Mouse (Mus musculus) spleen, adult 2 months (tissue): Measurements from ENCODE around the gene Plcxd2.

Source experiments
- CTCF ChIP-seq: fragments of 200-500 bp; IDR thresholded peaks from 2 replicates; pipeline ENCODE4 v1.5.1; 2011; ENCODE audit warnings: mild to moderate bottlenecking, inconsistent platforms; ENCODE audit not compliant: insufficient read depth, insufficient read length, insufficient replicate concordance; ENCODE audit errors: extremely low read depth
- POLR2A ChIP-seq: fragments of 200-500 bp; IDR thresholded peaks from 2 replicates; pipeline ENCODE4 v1.6.1; 2011; ENCODE audit warnings: low read depth, low read length, inconsistent platforms

DNA sequence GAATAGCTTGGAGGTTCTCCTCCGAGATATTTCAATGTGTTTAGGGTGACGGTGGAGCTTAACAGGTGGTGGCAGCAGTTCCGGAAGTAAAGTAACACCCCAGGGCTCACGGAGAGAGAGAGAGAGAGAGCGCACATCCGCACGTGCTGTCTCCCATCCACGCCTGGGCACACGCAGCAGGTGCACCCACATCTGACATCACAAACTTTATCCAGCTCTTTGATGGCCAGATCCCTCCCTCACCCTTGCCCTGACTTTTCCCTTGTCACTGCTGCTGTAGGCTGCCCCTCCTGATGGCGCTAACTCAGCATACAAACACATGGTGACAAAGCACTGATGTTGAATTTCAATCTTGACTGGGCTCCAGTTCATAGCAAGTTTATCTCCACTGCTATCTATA is 3.8 kb downstream of the Plcxd2 start:
- no peak for TF ChIP-seq CTCF
- no peak for TF ChIP-seq POLR2A
